Mouse (Mus musculus) liver, postnatal 0 days (tissue): Measurements from ENCODE around the gene Tlr7. TPM values are rescaled to one million over a fixed set of nuclear protein-coding genes. Genes with fewer than 3 reads are reported as not detected.

Experiments used
- ATAC-seq: fragments of 200-750 bp; cut with Nextera tagmentation; 2 replicates; pipeline ENCODE4 v1.8.0; 2017; ENCODE audit warnings: mild to moderate bottlenecking, moderate library complexity
- DNase-seq: peaks from one replicate; pipeline ENCODE4 v3.0.0-alpha.2; 2016
- H3K27ac ChIP-seq: fragments of 300-500 bp; sonication (generic); 2 replicates; pipeline ENCODE4 v1.5.1; 2014; ENCODE audit warnings: antibody characterized with exemption, moderate library complexity, mild to moderate bottlenecking, low read depth
- H3K27me3 ChIP-seq: fragments of 300-500 bp; sonication (generic); 2 replicates; pipeline ENCODE4 v1.6.1; 2014; ENCODE audit warnings: low read length, control low read depth, mixed read lengths; ENCODE audit not compliant: insufficient read depth
- H3K36me3 ChIP-seq: fragments of 300-500 bp; sonication (generic); replicated peaks from 2 replicates; pipeline ENCODE4 v1.6.1; 2014; ENCODE audit warnings: mild to moderate bottlenecking, control low read depth, low read length, moderate library complexity, mixed read lengths; ENCODE audit not compliant: insufficient read depth
- H3K4me1 ChIP-seq: fragments of 300-500 bp; sonication (generic); 2 replicates; pipeline ENCODE4 v1.6.1; 2014; ENCODE audit warnings: antibody characterized with exemption, mild to moderate bottlenecking, control low read depth; ENCODE audit not compliant: insufficient read depth
- H3K4me2 ChIP-seq: fragments of 300-500 bp; sonication (generic); 2 replicates; pipeline ENCODE4 v1.6.1; 2014; ENCODE audit warnings: low read depth, mild to moderate bottlenecking, low read length, moderate library complexity, mixed read lengths
- H3K4me3 ChIP-seq: fragments of 300-500 bp; sonication (generic); 2 replicates; pipeline ENCODE4 v1.5.1; 2014; ENCODE audit warnings: low read depth, low read length
- H3K9ac ChIP-seq: fragments of 300-500 bp; sonication (generic); replicated peaks from 2 replicates; pipeline ENCODE4 v1.6.1; 2014; ENCODE audit warnings: mild to moderate bottlenecking, moderate library complexity
- H3K9me3 ChIP-seq: fragments of 300-500 bp; sonication (generic); 2 replicates; pipeline ENCODE4 v1.6.1; 2016; ENCODE audit warnings: mild to moderate bottlenecking, control low read depth, low read length, mixed read lengths
- CTCF ChIP-seq: sonication (generic); IDR thresholded peaks from 2 replicates; pipeline ENCODE4 v1.5.1; 2016; ENCODE audit warnings: antibody characterized with exemption, low read depth
- EP300 ChIP-seq: IDR thresholded peaks from 2 replicates; pipeline ENCODE4 v1.6.1; 2016; ENCODE audit warnings: antibody characterized with exemption, low read depth, mild to moderate bottlenecking
- WGBS: fragments of 180-500 bp; shearing (Covaris S2); extraction: QIAGEN DNeasy Blood & Tissue Kit; methylation state at CpG from one replicate; pipeline ENCODE4 v1.1.7; 2014; ENCODE audit not compliant: insufficient replicate concordance; 5-methylcytosine and 5-hydroxymethylcytosine counted together
- polyA plus RNA-seq: library from polyadenylated mRNA; unstranded; fragments of >200 nt; fragmentation: Nextera tagmentation; extraction: Ambion mirVana; gene quantifications from 2 replicates; pipeline ENCODE4 v1.2.1, GENCODE M21; 2015

The Tlr7 gene
- polyA plus RNA-seq, 1 experiment from 2014 or later, result 2.3 TPM

- TF ChIP-seq CTCF (no peak), EP300 (no peak)
- 66% methylated on average over 1 of the region's 1 CpGs for WGBS
- no peaks in the 10 kb centered on the region for H3K4me1 ChIP-seq
- H3K4me3 ChIP-seq, result no peak overlapping the region
- H3K27me3 ChIP-seq, result no peaks in the 10 kb centered on the region
- no peak for ATAC-seq
- no peak overlapping the region for H3K27ac ChIP-seq
- no peaks in the 10 kb centered on the region for H3K36me3 ChIP-seq
- no peaks in the 10 kb centered on the region for H3K9me3 ChIP-seq
- no peak for DNase-seq
- no peak overlapping the region for H3K9ac ChIP-seq
- no peak overlapping the region for H3K4me2 ChIP-seq
These were observed 16.1 kb upstream of the Tlr7 start for GRCm38 (mm10) chrX:167346440-167346839.

GRCm38 (mm10) chrX:167344356-167344755, 14.0 kb upstream of the Tlr7 start:
- 69% methylated on average over 1 of the region's 1 CpGs for WGBS
- Histone ChIP-seq H3K9ac (no peak overlapping the region), H3K4me1 (no peaks in the 10 kb centered on the region), H3K4me3 (no peak overlapping the region), H3K36me3 (no peaks in the 10 kb centered on the region), H3K27ac (no peak overlapping the region), H3K4me2 (no peak overlapping the region), H3K9me3 (no peaks in the 10 kb centered on the region), H3K27me3 (no peaks in the 10 kb centered on the region)
- ATAC-seq (no peak), DNase-seq (no peak)
- TF ChIP-seq CTCF, result no peak
- TF ChIP-seq EP300, result no peak

DNA sequence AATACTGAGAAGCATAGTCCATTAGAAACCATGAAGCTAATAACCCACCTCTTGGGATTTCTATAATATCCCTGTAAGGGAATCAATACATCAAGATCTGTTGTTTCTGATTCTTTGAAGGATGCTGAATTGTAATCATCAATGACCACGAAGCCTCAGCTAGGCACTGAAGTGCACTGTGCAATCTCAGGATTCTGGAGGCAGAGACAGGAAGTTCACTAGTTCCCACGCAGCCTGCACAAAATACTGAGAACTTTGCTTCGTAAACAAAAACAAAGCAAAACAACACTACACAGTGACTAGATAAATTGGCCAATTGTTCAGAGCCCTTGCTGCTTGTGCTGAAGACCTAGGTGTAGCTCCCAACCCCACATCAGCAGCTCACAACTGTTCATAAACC, 11.5 kb upstream of the Tlr7 start:
- H3K9ac ChIP-seq, result no peak overlapping the region
- ATAC-seq (no peak), DNase-seq (no peak)
- 61% methylated on average over 3 of the region's 3 CpGs for WGBS
- TF ChIP-seq EP300 (no peak), CTCF (no peak)
- H3K9me3 ChIP-seq, result no peaks in the 10 kb centered on the region
- no peaks in the 10 kb centered on the region for H3K36me3 ChIP-seq
- H3K27ac ChIP-seq, result no peak overlapping the region
- no peak overlapping the region for H3K4me2 ChIP-seq
- no peaks in the 10 kb centered on the region for H3K27me3 ChIP-seq
- H3K4me1 ChIP-seq, result no peaks in the 10 kb centered on the region
- H3K4me3 ChIP-seq, result no peak overlapping the region

GRCm38 (mm10) chrX:167340190-167340589, 9.8 kb upstream of the Tlr7 start:
- WGBS, result 77% methylated on average over 2 of the region's 2 CpGs
- Histone ChIP-seq H3K36me3 (no peaks in the 10 kb centered on the region), H3K27ac (no peak overlapping the region), H3K9me3 (no peaks in the 10 kb centered on the region), H3K27me3 (no peaks in the 10 kb centered on the region), H3K4me3 (no peak overlapping the region), H3K4me1 (no peaks in the 10 kb centered on the region), H3K4me2 (no peak overlapping the region), H3K9ac (no peak overlapping the region)
- TF ChIP-seq CTCF (no peak), EP300 (no peak)
- DNase-seq (no peak), ATAC-seq (no peak)

- H3K4me1 ChIP-seq, result no peaks in the 10 kb centered on the region
- no peak overlapping the region for H3K4me3 ChIP-seq
- TF ChIP-seq CTCF (no peak), EP300 (no peak)
- no peaks in the 10 kb centered on the region for H3K9me3 ChIP-seq
- no peaks in the 10 kb centered on the region for H3K36me3 ChIP-seq
- no peak overlapping the region for H3K4me2 ChIP-seq
- no peak for ATAC-seq
- H3K9ac ChIP-seq, result no peak overlapping the region
- DNase-seq, result no peak
- H3K27me3 ChIP-seq, result no peaks in the 10 kb centered on the region
- no peak overlapping the region for H3K27ac ChIP-seq
- 96% methylated on average over 1 of the region's 1 CpGs for WGBS
These were observed 7.6 kb upstream of the Tlr7 start for GRCm38 (mm10) chrX:167337990-167338389.

- ATAC-seq (no peak), DNase-seq (no peak)
- H3K36me3 ChIP-seq, result no peaks in the 10 kb centered on the region
- no peaks in the 10 kb centered on the region for H3K4me1 ChIP-seq
- WGBS, result 76% methylated on average over 1 of the region's 1 CpGs
- H3K9ac ChIP-seq, result no peak overlapping the region
- no peaks in the 10 kb centered on the region for H3K27me3 ChIP-seq
- no peak overlapping the region for H3K4me2 ChIP-seq
- H3K27ac ChIP-seq, result no peak overlapping the region
- TF ChIP-seq EP300, result no peak
- TF ChIP-seq CTCF, result no peak
- no peaks in the 10 kb centered on the region for H3K9me3 ChIP-seq
- H3K4me3 ChIP-seq, result no peak overlapping the region
These were observed 4.2 kb upstream of the Tlr7 start for GRCm38 (mm10) chrX:167334571-167334970.

DNA sequence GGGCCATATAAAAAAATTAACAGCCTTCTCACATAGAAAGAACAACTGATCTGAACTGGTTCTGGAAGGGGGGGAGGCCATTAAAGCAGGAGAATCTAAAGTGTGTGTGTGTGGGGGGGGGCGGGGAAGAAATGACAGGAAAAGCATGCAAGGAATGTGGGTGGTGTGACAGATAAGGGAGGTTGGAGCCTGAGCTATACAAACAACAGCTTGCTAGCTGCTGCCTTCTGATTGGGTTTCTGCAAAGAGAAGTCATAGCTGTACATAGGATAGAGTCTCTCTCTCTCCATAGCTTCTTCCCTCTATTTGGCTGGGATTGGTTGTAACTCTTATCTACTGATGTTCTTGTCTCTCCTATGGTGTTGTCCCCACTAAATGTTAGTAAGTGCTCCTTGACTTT, 2.2 kb upstream of the Tlr7 start:
- no peaks in the 10 kb centered on the region for H3K36me3 ChIP-seq
- H3K27ac ChIP-seq, result no peak overlapping the region
- H3K9me3 ChIP-seq, result no peaks in the 10 kb centered on the region
- no peaks in the 10 kb centered on the region for H3K27me3 ChIP-seq
- H3K4me2 ChIP-seq, result no peak overlapping the region
- 50% methylated on average over 1 of the region's 1 CpGs for WGBS
- no peaks in the 10 kb centered on the region for H3K4me1 ChIP-seq
- DNase-seq (no peak), ATAC-seq (peak; percentile 35; the same call in 1 of the 2 replicates)
- TF ChIP-seq EP300 (no peak), CTCF (no peak)
- no peak overlapping the region for H3K4me3 ChIP-seq
- no peak overlapping the region for H3K9ac ChIP-seq
